Mouse (Mus musculus): ENCODE measurements around the gene Esp15. TPM values are rescaled to one million over a fixed set of nuclear protein-coding genes. Genes with fewer than 3 reads are reported as not detected.
"Not testable (repeated sequence)": the region's sequence is repeated elsewhere in the genome, so short reads cannot be mapped to it uniquely, and the experiment has no call there.

Gene Esp15
- not detected in 2 replicates for polyA plus RNA-seq (2015; fragmentation: Nextera tagmentation; extraction: Ambion mirVana)

DNA sequence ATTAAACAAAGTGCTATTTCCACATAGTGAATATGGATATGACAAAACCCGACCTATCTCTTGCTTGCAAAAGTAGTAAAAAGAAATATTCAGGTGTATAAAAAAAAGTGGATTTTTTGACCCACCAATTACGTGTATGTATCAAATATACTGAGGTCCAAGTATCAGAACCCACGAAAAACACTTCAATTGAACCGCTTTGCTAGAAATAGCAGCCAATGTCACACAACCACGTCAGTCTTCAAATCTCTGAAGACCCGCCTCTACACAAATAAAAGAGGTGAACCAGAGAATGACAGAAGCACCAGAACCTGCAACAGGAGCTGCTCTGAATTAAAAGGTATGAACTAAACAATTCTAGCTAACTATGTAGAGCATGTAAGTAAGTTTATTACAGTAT is at the start of gene Esp15:
Gene Esp15 (plus strand): TSS at position 301 of the 400 bp plus-strand sequence.
- not testable (repeated sequence) for H3K36me3 ChIP-seq; H3K4me2 ChIP-seq (replicated peaks); H3K9ac ChIP-seq (replicated peaks); H3K9me3 ChIP-seq; H3K4me1 ChIP-seq; H3K4me3 ChIP-seq; H3K27ac ChIP-seq (replicated peaks); ATAC-seq (replicated peaks); H3K27me3 ChIP-seq
- 68% methylated on average over 6 of the region's 6 CpGs for WGBS

DNA sequence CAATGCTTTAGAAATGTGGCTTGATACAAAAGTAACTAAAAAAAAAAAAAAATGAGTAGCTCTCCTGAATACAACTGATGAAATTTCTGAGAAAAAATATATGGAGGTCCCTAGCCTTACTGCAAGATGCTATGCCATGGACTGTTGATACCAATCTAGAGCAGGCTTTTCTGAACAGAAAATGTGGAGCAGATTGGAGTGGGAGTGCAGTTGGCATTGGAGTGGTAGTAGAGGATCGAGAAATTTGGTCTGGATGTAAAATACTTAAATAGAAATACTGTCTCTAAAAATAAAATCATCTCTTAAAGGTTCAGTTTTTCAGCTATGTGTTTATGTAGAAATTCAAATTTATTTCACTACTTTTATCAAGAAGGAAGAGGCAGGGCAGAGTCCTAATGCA is 49.2 kb upstream of the Esp15 start:
- Histone ChIP-seq H3K27me3 (no peaks in the 10 kb centered on the region), H3K4me3 (no peak overlapping the region), H3K9ac (replicated peaks) (no peak overlapping the region), H3K9me3 (peaks cover 7% of the 10 kb centered on the region; the same call in 1 of the 2 replicates), H3K4me1 (no peaks in the 10 kb centered on the region), H3K4me2 (replicated peaks) (no peak overlapping the region), H3K27ac (replicated peaks) (no peak overlapping the region), H3K36me3 (no peaks in the 10 kb centered on the region)
- ATAC-seq (replicated peaks): no peak
- 58% methylated on average over 1 of the region's 1 CpGs for WGBS

Other genes starting within 250 kb of the Esp15 start
- gene Esp18, start 234.6 kb upstream of the Esp15 start, polyA plus RNA-seq (2015; fragmentation: Nextera tagmentation; extraction: Ambion mirVana): not detected in 2 replicates
- gene Esp16, start 104.8 kb upstream of the Esp15 start, polyA plus RNA-seq (2015; fragmentation: Nextera tagmentation; extraction: Ambion mirVana): not detected in 2 replicates